Mouse (Mus musculus): ENCODE measurements around the gene Relb. TPM values are rescaled to one million over a fixed set of nuclear protein-coding genes. Genes with fewer than 3 reads are reported as not detected.

Relb gene
- polyA plus RNA-seq (2016; fragmentation: Nextera tagmentation; extraction: Ambion mirVana) = 8.0 and 8.5 TPM in 2 replicates

DNA sequence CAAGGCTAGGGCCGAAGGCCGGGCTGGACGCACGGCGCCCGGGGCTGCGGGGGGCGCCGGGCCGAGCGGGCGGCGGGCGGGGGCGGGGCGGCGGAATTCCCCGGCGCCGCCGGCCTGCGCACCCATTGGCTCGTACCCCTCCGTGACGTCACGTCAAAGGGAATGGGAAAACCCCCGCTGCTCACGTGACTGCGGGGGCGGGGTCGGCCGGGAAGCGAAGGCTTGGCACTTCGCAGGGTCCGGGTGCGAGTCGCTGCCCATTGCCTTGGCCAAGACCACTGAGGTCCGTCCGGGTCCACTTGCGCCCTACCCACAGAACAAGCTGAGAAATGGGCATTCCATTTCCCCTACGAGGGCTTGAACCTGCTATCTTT is at the start of gene Relb:
Relb (minus strand) TSS at position 78 of the 374 bp plus-strand sequence.
- Histone ChIP-seq H3K4me2 (replicated peaks) (peak within 1 kb of the TSS; percentile 90), H3K9ac (peak within 1 kb of the TSS; percentile 55), H3K27ac (peak within 1 kb of the TSS; percentile 85), H3K36me3 (peaks cover 24% of the 10 kb centered on the region), H3K9me3 (no peaks in the 10 kb centered on the region), H3K4me1 (no peaks in the 10 kb centered on the region), H3K27me3 (no peaks in the 10 kb centered on the region), H3K4me3 (peak within 1 kb of the TSS; percentile 78)
- peak; percentile 32; the same call in 1 of the 2 replicates for ATAC-seq (ENCODE audit: insufficient number of reproducible peaks, insufficient read depth, low FRiP score, low TSS enrichment)
- WGBS = under 1% methylated on average over 27 of the region's 41 CpGs

DNA sequence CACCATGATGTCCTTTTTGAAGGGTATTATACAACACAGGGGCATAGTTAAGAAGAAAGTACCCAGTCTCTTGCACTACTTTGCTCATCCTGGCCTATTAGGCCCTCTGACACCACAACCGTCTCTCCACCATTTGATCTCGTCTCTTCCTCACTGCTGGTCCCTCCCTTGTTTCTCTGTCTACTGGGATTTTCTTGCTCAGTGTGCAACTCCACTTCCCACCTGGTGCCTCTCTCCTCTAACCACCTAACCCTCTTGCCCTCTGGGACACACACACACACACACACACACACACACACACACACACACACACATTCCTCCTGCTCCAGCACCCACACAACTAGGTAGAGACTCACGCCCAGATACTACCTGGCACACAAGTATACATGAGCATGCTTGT is 49.7 kb upstream of the Relb start:
- Histone ChIP-seq H3K9ac (no peak overlapping the region), H3K4me1 (no peaks in the 10 kb centered on the region), H3K4me2 (replicated peaks) (no peak overlapping the region), H3K36me3 (no peaks in the 10 kb centered on the region), H3K27ac (no peak overlapping the region), H3K27me3 (no peaks in the 10 kb centered on the region), H3K4me3 (no peak overlapping the region), H3K9me3 (no peaks in the 10 kb centered on the region)
- 80% methylated on average over 3 of the region's 3 CpGs for WGBS
- no peak for ATAC-seq (ENCODE audit: insufficient number of reproducible peaks, insufficient read depth, low FRiP score, low TSS enrichment)

DNA sequence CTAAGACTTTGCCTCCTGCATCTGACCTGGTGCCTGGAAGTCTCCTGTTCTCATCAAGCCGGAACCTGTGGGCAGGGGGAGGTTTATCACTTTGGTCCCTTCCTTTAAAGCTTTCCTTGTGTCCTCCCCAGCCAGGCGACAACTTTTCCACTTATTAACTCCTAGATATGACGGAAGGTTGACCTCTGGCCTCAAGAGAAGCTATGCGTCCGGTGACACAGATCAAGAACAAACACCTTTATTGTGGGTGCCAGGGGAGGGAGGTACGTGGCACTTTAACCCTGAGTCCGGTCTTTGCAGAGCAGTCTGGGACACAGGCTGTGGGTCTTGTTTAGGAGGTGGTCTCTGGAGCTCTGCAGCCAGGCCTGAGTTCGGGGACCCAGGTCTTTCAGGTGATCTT is 48.6 kb upstream of the Relb start, which contains the start of gene Apoc2:
Apoc2 (minus strand) TSS at position 70 of the 400 bp plus-strand sequence.
- H3K27me3 ChIP-seq = no peaks in the 10 kb centered on the region
- no peaks in the 10 kb centered on the region for H3K4me1 ChIP-seq
- no peak within 1 kb of the TSS for H3K4me2 ChIP-seq (replicated peaks)
- WGBS = 60% methylated on average over 8 of the region's 8 CpGs
- H3K9ac ChIP-seq = no peak within 1 kb of the TSS
- no peak within 1 kb of the TSS for H3K4me3 ChIP-seq
- no peak within 1 kb of the TSS for H3K27ac ChIP-seq
- no peaks in the 10 kb centered on the region for H3K36me3 ChIP-seq
- no peak for ATAC-seq (ENCODE audit: insufficient number of reproducible peaks, insufficient read depth, low FRiP score, low TSS enrichment)
- H3K9me3 ChIP-seq = no peaks in the 10 kb centered on the region

DNA sequence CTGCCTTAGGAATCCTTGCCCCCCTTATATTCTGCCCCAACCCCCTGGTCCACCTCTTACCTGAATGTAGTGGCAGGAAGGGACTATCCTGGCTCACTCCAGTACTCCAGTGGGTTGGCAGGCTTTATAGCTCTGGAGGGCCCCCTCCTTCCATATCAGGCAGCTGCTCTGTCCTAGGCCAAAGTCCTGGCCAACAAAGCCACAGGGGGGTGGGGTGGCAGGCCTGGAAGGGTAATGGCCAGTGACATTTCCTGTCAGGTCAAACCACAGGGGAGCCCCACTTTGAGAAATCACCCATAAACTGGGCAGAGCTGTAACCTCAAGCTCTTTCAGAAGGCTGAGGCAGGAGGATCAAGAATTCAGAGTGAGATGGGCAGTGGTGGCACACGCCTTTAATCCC is 47.4 kb upstream of the Relb start:
- no peak overlapping the region for H3K4me3 ChIP-seq
- H3K4me1 ChIP-seq = no peaks in the 10 kb centered on the region
- no peak overlapping the region for H3K9ac ChIP-seq
- H3K36me3 ChIP-seq = no peaks in the 10 kb centered on the region
- no peaks in the 10 kb centered on the region for H3K9me3 ChIP-seq
- no peak overlapping the region for H3K4me2 ChIP-seq (replicated peaks)
- no peak for ATAC-seq (ENCODE audit: insufficient number of reproducible peaks, insufficient read depth, low FRiP score, low TSS enrichment)
- H3K27ac ChIP-seq = no peak overlapping the region
- WGBS = 73% methylated on average over 1 of the region's 1 CpGs
- no peaks in the 10 kb centered on the region for H3K27me3 ChIP-seq

DNA sequence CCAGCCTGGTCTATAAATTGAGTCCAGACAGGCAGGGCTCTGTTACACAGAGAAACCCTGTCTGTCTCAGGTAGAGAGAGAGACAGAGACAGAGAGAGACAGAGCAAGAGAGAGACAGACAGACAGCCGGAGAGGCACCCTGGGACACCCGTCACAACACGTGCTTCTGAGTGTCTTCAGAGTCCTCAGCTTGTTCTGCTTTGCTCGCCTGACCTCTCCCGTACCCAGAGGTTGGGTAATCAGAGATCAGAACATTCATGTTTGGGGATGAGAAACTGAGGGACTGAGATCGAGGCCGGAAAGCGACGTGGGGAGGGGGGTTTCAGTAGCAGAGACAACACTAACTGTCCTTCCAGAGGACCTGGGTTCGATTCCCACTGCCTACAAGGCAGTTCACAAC is 46.6 kb upstream of the Relb start:
- Histone ChIP-seq H3K9me3 (no peaks in the 10 kb centered on the region), H3K36me3 (no peaks in the 10 kb centered on the region), H3K4me1 (no peaks in the 10 kb centered on the region), H3K4me3 (no peak overlapping the region), H3K27me3 (no peaks in the 10 kb centered on the region), H3K4me2 (replicated peaks) (no peak overlapping the region), H3K27ac (no peak overlapping the region), H3K9ac (no peak overlapping the region)
- no peak for ATAC-seq (ENCODE audit: insufficient number of reproducible peaks, insufficient read depth, low FRiP score, low TSS enrichment)
- 80% methylated on average over 10 of the region's 10 CpGs for WGBS

DNA sequence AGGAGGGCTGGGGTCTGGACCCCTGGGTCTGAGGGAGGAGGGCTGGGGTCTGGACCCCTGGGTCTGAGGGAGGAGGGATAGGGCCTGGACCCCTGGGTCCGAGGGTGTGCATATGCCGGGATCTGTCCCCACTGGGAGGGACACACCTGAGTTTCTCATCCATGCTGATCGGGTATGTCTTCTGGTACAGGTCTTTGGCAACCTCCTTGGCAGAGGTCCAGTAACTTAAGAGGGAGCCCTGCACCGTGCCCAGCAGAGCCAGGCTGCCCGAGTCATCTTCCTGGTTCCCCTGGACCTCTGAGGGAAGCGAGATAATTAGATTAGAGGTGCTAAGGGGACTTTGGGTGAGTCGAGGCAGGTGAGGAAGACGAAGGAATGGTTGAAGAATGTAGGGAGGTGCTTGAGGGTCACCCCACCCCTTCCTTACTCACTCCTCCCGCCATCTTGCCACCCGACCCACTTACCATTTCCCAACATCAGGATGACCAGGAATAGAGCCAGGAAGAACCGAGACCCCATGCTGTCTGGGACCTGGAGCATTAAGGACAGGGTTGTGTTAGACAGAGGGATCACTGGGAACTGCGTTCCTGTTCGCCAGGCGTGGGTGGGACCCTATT is 44.0 kb upstream of the Relb start:
- H3K36me3 ChIP-seq = no peaks in the 10 kb centered on the region
- H3K9me3 ChIP-seq = no peaks in the 10 kb centered on the region
- ATAC-seq (ENCODE audit: insufficient number of reproducible peaks, insufficient read depth, low FRiP score, low TSS enrichment) = no peak
- H3K4me1 ChIP-seq = peaks cover 4% of the 10 kb centered on the region; the same call in 1 of the 2 replicates
- no peak overlapping the region for H3K4me3 ChIP-seq
- H3K4me2 ChIP-seq (replicated peaks) = no peak overlapping the region
- H3K27ac ChIP-seq = no peak overlapping the region
- H3K27me3 ChIP-seq = no peaks in the 10 kb centered on the region
- no peak overlapping the region for H3K9ac ChIP-seq
- WGBS = 62% methylated on average over 14 of the region's 14 CpGs

DNA sequence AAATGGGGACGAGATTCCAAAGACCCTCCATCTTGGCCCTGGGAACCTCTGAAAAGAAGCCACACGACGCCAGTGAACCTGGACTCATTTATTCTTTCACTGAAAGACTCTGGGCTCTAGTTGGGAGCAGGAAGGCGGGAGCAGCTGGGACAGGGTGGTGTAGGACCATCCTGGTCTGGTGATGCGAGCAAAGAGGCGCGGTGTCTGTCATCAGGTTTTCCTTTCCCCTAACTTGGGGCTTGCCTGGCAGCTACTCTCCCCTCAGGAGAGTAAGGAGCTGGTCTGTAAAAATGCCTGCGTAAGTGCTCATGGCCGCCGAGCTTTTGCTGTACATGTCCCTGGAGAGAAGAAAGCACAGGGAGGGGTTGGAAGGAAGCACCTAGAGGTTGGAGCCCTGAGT is 42.3 kb upstream of the Relb start:
- no peak overlapping the region for H3K4me2 ChIP-seq (replicated peaks)
- no peaks in the 10 kb centered on the region for H3K36me3 ChIP-seq
- no peak overlapping the region for H3K9ac ChIP-seq
- no peaks in the 10 kb centered on the region for H3K9me3 ChIP-seq
- ATAC-seq (ENCODE audit: insufficient number of reproducible peaks, insufficient read depth, low FRiP score, low TSS enrichment) = no peak
- no peak overlapping the region for H3K27ac ChIP-seq
- peaks cover 4% of the 10 kb centered on the region; the same call in 1 of the 2 replicates for H3K4me1 ChIP-seq
- no peak overlapping the region for H3K4me3 ChIP-seq
- no peaks in the 10 kb centered on the region for H3K27me3 ChIP-seq
- WGBS = 70% methylated on average over 10 of the region's 10 CpGs

DNA sequence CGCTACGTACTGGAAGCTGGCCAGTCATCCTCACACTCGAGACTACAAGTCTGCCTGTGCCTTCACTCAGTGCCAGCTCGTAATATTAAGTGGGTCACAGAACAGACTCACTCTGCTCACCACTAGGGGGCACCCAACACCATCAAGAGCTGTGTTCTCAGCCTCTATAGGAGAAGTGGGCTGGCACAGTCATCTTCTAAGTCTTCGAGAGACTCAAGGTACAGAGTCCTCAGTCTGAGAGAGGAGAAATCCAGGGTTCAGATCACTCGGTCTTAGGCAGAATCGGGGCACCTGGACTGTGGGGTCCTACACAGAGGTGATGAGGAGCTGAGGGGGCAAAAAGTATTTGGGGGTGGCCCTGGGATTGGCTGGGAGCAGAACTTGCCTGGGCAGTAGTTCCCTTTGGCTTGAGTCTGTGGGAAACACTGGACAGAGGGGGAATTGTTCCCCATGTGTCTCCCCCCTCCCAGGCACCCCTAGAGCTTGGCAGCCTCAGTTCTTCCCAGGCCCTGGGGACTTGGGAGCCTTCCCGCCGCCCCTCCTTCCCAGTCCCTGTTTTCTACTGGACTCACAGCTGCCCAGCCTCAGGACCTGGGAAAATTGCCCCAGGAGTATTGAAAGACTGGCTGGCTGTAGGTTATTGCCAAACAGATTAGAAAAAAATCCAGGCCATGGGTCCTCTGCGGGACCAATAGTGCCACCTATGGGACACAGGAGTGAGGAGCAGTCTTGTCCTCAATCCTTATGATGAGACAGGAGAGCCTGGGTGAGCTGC is 39.9 kb upstream of the Relb start:
- Histone ChIP-seq H3K4me3 (0 out of 2 replicates have a peak overlapping the region, but pooled peaks have one; percentile 17), H3K27ac (0 out of 2 replicates have a peak overlapping the region, but pooled peaks have one; percentile 1), H3K9me3 (no peaks in the 10 kb centered on the region), H3K4me2 (replicated peaks) (peak overlapping the region; percentile 12; the same call in 1 of the 2 replicates), H3K36me3 (no peaks in the 10 kb centered on the region), H3K27me3 (no peaks in the 10 kb centered on the region), H3K9ac (no peak overlapping the region), H3K4me1 (peaks cover 9% of the 10 kb centered on the region)
- ATAC-seq (ENCODE audit: insufficient number of reproducible peaks, insufficient read depth, low FRiP score, low TSS enrichment) = peak; percentile 62
- WGBS = 3% methylated on average over 10 of the region's 10 CpGs

DNA sequence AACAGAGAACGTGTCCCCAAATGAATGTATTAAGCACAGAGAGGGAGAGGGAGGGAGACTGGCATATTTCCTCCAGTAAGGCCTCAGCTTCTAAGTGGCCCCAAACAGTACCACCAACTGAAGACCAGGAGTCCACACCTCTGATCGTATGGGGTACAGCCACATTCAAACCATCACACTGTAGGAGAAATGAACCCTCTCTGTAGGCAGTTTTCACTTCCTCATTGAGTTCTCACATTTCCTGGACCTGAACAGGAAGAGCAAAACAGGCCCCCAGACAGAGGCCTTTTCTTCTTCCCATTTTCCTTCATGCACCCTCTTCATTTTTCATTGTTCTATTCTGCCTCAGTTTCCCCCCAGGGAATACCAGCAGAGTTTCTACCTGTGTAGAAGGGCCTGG is 38.2 kb upstream of the Relb start:
- no peak for ATAC-seq (ENCODE audit: insufficient number of reproducible peaks, insufficient read depth, low FRiP score, low TSS enrichment)
- Histone ChIP-seq H3K4me1 (peaks cover 21% of the 10 kb centered on the region), H3K27me3 (no peaks in the 10 kb centered on the region), H3K9ac (no peak overlapping the region), H3K4me2 (replicated peaks) (no peak overlapping the region), H3K27ac (no peak overlapping the region), H3K9me3 (no peaks in the 10 kb centered on the region), H3K4me3 (no peak overlapping the region), H3K36me3 (peaks cover 6% of the 10 kb centered on the region; the same call in 1 of the 2 replicates)
- WGBS = 71% methylated on average over 2 of the region's 2 CpGs

DNA sequence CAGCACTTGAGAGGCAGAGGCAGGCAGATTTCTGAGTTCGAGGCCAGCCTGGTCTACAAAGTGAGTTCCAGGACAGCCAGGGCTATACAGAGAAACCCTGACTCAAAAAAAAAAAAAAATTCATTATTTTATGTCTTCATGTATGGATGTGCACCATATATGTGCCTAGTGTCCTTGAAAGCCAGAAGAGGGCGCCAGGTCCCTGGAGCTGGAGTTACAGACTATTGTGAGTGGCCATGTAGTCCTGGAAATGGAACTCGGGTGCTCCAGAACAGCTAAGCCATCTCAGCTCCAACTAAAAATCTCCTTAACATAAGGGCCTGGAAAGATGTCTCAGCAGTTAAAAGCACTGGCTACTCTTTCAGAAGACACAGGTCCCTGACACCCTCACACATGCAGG is 37.5 kb upstream of the Relb start:
- Histone ChIP-seq H3K9me3 (no peaks in the 10 kb centered on the region), H3K4me3 (no peak overlapping the region), H3K27me3 (no peaks in the 10 kb centered on the region), H3K36me3 (peaks cover 10% of the 10 kb centered on the region), H3K4me2 (replicated peaks) (no peak overlapping the region), H3K27ac (no peak overlapping the region), H3K9ac (no peak overlapping the region), H3K4me1 (peaks cover 21% of the 10 kb centered on the region)
- WGBS = 66% methylated on average over 3 of the region's 3 CpGs
- ATAC-seq (ENCODE audit: insufficient number of reproducible peaks, insufficient read depth, low FRiP score, low TSS enrichment) = no peak

DNA sequence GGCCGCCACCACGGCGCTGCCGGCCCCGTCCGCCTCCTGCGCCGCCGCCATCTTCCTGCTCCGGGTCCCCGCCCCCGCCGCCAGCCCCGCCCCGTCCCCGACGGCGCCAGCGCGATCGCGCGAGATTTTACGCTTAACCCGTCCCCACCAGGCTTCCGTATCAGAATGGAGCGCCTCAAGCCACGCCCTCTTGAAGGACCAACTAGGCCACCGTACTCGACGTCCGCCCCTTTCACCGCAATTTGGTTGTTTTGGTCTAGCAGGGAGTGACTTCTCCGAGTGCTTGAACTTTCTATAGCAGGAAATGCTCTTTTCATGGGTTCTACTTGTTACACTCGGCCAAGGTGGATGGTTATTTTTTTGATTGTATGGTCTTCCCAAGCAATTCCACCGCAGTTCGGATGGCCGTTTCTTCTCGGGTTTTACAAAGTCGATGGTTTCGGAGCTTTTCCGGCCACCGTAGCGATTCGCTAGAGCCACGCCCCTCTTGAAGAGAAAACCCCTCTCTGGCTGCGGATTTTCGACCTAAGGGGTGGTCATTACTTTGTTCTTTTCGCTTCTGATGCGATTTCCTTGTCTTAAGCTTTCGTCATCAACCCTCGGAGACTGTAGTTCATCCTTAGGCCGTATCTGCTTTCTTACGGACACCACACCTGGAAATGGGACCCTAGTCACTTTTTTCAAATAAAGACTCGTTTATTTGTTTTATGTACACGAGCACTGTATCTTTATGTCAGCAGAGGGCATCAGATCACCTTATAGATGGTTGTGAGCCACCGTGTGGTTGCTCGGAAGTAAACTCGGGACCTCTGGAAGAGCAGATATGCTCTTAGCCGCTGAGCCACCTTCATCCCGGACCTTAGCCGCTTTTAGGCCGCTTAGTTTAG is 36.0 kb upstream of the Relb start, which contains the start of gene Clptm1:
Clptm1 (minus strand) TSS at position 79 of the 887 bp plus-strand sequence.
- H3K4me1 ChIP-seq = peaks cover 21% of the 10 kb centered on the region
- WGBS = under 1% methylated on average over 63 of the region's 63 CpGs

More for the DNA sequence above, 36.0 kb upstream of the Relb start, which contains the start of gene Clptm1:
- Histone ChIP-seq H3K4me2 (replicated peaks) (peak within 1 kb of the TSS; percentile 88), H3K36me3 (peaks cover 12% of the 10 kb centered on the region), H3K27ac (peak within 1 kb of the TSS; percentile 90), H3K9ac (peak within 1 kb of the TSS; percentile 98), H3K4me3 (peak within 1 kb of the TSS; percentile 100), H3K9me3 (no peaks in the 10 kb centered on the region), H3K27me3 (no peaks in the 10 kb centered on the region)
- ATAC-seq (ENCODE audit: insufficient number of reproducible peaks, insufficient read depth, low FRiP score, low TSS enrichment) = peak; percentile 81

Measured in embryonic facial prominence, embryonic 12.5 days (tissue).